Mouse (Mus musculus) adrenal gland, adult 2 months (tissue): Measurements from ENCODE around the gene Ccdc91. TPM values are rescaled to one million over a fixed set of nuclear protein-coding genes. Genes with fewer than 3 reads are reported as not detected.

Source experiments
- DNase-seq: peaks from one replicate; pipeline ENCODE4 v3.0.0; 2021
- polyA plus RNA-seq: library from polyadenylated mRNA; depleted of rRNA; stranded (reverse); fragments of >200 nt; gene quantifications from 2 replicates; pipeline ENCODE4 v1.2.3, GENCODE M21; 2012
- total RNA-seq, 2 experiments: library from RNA; stranded (reverse); gene quantifications; 2 replicates each; pipeline ENCODE4 v1.2.3; 2021

The Ccdc91 gene
- total and polyA plus RNA-seq, 3 experiments = 37.9 to 64.0 (median 57.3) TPM

DNA sequence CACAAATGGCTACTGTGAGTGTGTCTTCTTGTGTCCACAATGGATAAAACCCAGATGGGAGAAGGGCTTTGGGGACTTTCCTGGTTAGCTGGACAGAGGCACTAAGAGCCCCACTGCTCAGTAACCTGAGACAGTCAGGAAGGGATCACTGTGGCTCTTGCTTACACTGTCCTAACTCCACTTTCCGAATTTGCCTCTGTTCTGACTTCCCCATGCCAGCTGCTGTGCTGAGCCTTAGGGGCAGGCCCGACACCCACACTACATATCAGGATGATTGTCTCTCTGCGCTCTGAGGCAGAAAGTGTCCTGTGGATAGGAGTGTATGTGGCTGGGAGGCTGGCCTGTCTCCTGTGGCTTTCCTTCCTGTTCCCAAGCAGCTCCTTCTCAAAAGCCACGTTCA is 97.5 kb downstream of the Ccdc91 start:
- DNase-seq = no peak

DNA sequence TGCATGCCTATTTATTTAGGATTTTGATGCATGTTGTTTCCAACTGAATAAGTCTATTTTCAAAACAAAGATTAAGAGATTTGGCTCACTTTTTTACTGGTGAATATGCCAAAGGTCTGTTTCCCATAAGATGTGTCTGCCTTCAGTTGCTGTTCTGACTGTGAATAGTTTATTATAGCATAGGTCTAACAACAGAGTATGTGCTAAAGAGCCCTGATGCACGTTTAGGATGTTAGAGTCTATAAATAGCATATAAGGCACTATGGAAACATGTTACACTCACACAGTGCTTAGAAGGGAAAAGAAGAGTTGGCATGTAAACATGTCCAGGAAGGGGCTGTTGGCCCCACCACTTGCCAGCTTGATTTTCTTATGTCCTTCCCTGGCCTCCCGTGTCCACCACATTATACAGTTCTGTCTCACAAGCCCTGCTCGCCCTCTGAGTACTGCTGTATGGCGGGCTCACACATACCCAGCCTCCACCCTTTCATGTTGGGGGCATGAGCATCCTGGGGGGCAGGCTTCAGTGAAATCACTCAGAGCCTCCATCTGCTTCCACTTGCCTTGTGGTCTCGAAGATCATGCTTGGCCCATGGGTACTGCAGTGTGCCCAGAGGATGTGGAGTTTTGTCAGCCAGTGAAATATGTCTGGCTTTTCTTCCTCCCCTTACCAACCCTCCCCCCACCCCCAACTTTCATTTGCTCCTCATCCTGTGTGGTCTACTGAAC is 99.0 kb downstream of the Ccdc91 start:
- DNase-seq = no peak

DNA sequence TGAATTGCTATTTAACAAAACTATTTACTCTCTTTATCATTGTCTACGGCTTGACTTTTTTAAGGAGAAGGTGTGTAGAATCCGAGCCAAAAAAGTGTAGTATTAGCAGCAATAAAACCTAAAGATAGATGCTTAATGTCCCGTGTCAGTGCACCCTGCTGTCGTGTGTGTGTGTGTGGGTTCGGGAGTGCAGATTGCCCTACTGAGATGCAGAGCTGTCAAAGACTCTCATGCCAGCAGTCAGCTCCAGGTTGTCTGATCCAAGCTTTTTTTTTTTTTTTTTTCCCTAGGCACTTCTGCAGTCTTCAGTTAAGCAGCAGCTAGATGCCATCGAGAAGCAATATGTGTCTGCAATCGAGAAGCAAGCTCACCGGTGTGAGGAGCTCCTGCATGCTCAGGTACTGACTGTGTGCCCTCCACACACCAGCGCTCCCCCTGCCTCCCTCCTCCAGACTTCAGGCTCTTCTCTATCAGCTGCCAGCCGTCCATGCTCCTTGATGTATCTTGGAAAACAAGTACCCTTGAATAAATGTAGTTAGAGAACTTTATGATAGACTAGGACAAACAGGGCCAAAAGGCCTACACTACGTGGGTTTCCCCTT is 99.7 kb downstream of the Ccdc91 start:
- DNase-seq = no peak

DNA sequence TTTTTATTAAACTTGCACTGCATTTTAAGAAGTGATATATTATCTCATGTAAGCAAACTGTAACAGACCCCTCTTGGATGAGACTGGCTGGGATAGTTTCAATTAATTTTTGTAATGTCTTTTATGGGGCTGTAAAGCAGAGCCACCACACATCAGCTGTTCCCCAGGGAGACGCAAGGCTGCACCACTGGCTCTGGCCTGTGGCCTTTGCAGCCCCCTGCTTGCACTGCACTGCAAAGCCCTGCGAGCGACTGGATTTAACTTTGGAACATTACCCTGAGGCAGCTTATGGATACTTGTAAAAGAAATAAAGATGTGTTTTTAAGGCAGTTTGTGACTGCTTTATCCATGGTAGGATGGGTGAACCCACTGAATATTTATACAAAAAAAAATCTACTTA is 112.0 kb downstream of the Ccdc91 start:
- no peak for DNase-seq

DNA sequence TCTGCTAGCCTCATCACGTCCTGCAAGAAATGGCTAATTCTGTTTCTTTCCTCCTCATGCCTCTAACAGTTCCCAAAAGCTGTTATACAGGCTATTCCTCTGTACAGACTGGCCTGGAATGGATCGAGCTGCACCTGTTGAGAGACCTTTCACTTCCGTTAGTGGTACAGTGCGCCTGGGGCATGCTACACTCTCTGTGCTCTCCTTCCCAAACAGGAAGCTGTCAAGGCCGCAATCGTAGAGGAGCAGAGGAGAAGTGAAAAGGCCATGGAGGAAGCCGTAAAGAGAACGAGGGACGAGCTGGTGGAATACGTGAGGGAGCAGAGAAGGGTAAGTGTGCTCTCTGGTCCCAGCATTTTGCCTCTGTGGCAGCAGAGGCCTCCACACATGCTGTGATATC is 131.0 kb downstream of the Ccdc91 start:
- no peak for DNase-seq

DNA sequence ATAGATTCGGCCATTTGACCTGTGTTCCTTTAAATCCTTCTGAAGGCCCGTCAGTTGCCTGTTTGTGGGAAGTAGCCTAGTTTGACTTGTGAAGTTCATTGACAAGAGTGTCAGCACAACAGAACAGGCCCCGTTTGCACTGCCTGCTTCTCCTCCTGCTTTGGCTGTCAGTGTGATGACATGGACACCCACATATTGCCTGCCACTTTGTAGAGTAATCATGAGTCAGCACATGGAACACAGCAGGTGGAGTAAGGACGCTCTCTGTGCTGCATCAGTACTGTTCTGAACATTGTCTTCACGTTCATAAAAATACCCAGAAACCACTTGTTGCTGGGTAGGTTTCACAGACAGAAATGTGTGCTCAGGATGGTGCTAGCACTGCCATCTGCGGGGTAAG is 132.0 kb downstream of the Ccdc91 start:
- no peak for DNase-seq

DNA sequence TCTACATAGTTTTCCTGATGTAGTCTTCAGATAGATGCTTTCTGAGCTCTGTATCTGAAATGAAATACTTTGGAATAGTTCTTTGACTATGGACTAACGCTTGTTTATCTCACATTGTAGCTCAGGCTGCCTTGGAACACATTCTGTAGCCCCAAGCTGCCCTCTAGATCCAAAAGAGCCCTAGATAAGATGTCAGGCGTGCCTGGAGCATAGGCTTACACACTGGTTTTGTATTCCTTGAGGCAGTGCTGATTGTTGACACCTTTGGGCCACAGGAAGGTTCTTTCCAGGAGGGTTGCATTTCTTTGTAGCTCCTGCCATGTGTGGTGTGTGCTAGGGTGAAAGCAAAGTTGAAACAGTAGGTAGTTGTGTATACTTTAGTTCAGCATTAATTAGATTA is 139.7 kb downstream of the Ccdc91 start:
- DNase-seq = no peak

DNA sequence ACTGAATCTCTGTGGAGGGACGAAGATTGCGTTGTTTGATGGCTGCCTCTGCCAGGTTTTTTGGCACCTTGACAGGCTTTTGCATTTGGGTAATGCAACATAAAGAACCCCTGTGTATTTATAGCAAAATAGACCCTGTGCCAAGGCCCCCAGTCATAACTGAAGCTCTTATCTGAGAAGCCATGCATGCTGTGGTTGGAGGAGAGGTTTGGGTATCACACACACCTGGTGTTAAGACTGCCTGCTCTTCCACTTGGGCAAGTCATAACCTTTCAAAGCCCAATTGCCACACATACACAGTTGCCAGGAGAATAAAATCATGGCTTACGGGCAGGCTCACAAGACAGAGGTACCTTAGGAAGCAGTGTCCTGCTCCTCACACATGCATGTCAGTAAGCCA is 147.5 kb downstream of the Ccdc91 start:
- no peak for DNase-seq

DNA sequence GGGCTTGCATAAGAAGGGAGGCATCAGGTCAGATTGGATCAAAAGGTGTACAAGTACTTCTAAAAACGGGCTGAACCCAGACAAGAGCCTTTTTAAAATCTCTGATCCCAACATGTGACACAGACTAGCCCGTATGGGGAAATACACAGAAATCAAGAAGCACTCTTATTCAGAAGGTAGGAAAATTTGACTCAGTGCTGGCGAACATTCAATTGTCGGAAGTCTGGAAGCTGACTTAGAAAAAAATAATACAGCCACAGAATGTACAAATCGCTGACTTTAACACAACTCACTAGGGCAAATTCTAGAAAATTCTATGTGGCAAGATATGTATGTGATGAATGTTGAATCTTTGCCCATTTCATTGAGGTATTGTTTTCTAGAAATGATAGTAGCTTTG is 160.8 kb downstream of the Ccdc91 start:
- DNase-seq = no peak

DNA sequence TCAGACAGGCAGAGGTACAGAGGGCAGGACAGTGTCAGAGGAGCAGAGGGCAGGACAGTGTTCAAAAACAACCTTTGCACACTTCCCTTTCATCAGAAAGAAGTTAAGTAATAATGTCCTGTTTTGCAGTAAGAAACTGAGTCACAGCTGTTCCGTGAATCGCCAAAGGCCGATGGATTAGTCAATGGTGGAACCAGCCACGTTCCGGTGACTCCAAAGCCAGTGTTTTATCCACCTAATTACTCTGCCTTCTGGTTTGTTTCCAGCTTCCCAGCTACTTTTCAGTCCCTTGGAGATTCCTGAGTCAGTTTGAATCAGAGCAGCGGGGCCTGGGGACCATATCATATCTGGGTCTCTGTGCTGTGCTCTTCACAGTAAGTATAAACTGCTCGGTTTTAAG is 168.2 kb downstream of the Ccdc91 start:
- peak; percentile 42 for DNase-seq

DNA sequence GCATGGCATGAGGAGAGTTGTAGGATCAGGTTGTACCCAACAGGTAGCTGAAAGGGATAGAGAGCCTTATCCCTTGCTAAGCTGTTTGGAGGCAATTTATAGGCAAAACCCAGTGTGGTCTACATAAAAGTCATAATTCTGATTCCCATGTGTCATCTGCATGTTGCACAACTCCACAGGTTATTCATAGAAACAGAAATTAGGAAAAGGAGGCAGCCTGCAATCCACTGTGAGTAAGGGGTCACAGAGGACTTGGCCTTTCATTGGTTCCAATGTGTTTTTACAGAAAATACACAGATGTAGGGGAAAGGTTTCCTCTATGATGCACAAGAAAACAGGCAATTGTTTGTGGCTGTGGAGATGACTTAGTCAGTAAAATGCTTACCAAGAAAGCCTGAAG is 168.8 kb downstream of the Ccdc91 start:
- DNase-seq = peak; percentile 32

DNA sequence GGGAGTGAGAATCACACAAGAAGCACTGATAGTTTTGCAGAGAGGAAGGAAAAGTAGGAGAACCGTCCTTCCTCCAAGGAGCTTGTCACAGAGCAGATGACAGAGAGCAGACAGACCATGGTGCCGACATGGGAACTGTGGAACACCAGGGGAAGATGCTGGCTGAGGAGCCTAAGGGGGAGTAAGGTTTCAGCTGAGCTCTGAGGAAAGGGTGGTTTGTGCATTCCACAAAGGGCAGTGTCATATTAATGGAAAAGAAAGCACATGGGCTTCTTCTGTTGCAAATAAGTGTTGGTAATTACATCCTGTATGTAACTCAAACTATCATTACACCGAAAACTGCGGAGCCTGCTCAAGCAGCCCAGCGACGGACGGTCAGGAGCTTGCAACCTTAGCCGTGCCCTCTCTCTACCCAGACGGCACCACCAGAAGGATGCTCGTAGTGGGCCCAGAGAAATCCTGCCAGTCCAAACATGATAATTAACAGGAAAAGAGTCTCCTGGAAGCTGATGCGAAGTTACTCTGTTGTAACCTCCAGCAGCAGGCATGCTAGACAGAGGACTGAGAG is 170.9 kb downstream of the Ccdc91 start:
- no peak for DNase-seq

DNA sequence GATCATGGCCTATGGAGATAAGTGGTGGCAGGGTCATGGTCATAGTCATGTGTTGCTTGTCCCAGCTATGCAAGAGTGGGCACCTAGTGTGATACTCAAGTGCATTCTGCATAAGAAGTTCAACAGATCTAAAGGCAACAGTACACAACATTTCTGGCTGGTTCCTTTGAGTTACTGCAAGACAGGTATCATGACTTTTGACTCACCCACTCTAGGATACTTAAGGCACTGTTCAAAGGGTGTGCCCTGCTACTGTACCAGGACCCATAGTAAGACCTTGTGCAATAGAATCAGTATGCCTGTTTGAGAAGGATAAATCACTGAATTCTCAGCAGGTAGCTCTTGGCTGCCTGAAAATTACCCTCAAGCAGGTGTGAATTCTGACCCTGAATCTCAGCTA is 182.4 kb downstream of the Ccdc91 start:
- DNase-seq = no peak

DNA sequence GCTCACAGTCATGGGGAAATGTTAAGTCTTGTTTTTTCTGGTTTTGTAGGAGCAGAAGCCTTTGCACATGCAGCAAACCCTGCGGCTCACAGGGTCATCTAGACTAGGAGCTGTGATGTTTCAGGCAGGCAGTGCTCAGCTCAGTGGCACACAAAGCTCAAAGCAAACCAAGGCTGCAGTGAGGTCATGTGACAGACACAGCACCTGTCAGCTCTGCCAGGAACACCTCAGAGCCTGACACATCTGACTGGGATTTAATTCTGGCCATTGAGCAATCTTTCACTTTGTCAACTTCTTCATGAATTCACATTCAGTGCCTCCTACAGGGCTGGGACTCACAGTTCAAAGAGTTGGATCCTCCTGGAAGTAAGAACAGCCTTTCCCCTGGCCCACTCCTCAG is 185.1 kb downstream of the Ccdc91 start:
- DNase-seq = no peak

DNA sequence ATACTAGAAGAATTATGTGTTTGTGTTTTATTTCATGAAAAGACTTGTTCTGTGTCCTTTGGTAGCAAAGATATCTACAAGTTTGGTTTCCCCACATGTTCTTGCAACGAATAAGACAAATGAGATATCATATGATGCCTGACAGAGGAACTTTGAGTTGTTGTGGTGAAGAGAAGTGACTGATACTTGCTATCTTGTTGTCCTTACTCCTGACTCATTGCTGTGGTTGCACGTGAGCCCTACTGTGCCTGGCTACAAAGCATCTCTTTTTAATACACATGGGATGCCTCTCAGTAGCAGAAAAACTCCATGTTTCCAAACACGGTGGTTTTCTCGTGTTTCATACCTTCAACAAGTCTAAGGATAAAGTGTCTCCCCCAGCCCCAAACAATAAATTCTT is 186.2 kb downstream of the Ccdc91 start:
- DNase-seq = no peak

DNA sequence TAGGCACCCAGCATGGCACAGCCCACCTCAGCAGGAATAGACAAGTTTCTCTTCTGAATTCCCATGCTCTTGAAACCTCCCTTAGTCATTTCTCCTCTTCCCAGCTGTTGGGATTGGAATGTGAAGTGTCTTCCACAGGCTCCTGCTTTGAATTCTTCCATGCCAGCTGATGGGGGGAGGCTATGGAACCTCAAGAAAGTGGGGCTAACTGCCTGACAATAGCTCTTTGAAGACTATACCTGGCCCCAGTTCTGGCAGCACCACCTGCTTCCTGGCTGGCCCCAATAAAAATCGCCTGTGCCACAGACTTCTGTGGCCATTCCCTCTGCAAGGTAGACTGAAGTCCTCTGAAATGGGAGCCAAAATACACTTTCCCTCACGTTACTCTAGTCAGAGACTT is 187.0 kb downstream of the Ccdc91 start:
- no peak for DNase-seq

DNA sequence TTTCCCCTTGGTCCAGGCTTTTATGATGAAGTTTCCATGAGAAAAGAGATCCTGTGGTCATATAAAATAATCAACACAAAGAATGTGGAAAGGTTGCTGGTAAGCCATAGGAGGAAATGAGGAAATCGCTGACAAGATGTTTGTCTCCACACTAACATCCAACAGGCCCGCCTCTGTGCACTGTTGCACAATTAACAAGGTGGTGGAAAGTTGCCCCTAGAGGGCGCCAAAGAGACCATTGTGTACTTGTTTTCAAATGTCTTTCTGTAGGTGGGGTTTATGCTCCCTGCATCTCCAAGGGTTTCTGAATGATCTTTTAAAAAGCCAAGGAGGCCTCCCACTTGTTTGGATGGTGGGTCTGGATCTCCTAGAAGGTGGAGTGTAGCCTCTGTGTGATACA is 188.7 kb downstream of the Ccdc91 start:
- peak; percentile 51 for DNase-seq

DNA sequence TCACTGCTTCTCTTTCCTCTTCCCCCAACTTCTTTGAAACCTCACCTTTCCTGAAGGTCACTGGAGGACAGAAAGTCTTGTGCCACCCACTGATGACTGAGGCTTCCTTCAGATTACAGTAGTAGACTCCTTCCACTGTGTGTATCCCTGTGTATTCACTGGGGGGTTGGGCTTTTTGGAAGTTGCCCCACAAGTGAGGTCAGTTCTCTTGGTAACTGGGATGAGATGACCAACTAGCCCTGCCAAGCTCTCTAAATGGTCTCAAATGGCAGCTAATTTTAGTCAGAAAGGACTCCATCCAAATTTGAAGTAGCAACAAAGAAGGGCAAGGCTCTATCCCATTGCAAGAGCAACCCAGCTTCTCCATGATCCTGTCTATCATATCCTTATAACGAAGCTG is 195.7 kb downstream of the Ccdc91 start:
- DNase-seq = no peak

DNA sequence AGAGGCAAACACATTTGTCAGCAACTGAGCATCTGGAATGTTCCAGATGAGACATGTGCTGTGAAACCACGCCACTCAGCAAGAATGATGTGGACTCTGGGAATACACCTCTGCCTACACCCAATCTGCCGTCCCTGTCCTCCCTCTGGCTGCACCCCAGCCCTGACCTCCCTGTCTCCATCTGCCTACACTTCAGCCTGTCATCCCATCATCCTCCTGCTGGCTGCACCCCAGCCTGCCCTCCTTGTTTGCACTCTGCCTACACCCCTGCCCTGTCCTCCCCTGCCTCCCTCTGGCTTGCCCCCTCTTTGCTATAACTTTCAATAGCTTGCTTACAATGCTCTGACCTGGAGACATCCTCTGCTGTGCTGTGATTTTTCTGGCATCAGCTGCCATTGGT is 196.9 kb downstream of the Ccdc91 start:
- no peak for DNase-seq

DNA sequence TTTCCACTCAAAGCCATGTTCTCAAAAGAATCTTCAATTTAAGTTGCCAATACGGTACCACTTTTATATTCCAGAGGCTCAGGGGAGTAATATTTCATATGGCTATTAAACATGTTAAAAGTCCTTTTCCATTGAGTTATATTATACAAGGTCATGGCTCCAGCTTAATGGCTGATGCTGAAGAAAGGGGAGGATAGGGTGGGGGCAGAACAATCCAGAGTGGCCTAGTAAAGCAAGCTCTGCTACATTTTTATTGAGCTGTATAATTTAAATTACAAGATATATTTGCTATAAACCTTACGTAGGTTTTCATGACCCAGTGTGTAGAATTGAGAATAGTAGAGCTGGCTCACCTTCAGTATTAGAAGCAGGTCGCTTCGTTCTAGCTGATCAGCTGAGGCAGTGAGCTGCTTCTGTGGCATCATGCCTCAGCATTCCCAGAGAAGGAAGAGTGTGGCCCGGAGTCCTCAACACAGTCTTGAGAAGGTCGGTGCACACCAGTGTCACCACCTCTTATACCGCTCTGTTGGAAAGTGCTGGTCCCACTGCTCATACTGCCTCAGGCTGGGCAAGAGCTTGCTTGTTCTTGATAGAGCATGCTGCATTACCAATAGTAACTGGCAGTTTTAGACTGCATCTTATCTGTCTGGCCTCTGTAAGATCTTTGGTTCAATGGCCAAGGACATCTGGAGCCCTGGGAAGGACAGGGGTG is 199.6 kb downstream of the Ccdc91 start:
- no peak for DNase-seq

DNA sequence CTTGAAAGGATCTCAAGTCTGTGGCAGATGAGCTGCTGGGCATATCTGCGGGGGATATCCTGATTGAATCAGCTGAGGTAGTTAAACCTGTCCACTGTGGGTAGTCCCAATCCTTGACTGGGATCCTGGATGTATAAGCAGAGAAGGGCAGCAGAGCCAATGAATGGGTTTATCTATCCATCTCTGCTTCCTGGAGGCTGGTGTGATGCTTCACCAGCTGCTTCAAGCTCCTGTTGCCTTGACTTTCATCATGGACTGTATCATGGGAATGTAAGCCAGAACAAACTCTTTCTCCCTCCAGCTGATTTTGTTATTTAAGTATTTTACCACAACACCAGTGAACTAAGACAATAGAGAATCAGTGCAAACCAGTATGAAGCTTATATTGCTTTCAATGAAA is 200.6 kb downstream of the Ccdc91 start:
- no peak for DNase-seq
